Mouse (Mus musculus) granulocyte monocyte progenitor cell, adult 5-6 weeks (primary cell): ENCODE measurements around the gene Palm2. TPM values are rescaled to one million over a fixed set of nuclear protein-coding genes. Genes with fewer than 3 reads are reported as not detected.
"Not testable (repeated sequence)": the region's sequence is repeated elsewhere in the genome, so short reads cannot be mapped to it uniquely, and the experiment has no call there.

Source experiments
- ATAC-seq: replicated peaks from 2 replicates; pipeline ENCODE4 v1.8.0; 2016; ENCODE audit warnings: mild to moderate bottlenecking, moderate TSS enrichment, inconsistent platforms; ENCODE audit not compliant: poor library complexity, severe bottlenecking
- total RNA-seq, 2 experiments: library from RNA; stranded (forward) in 1 of 2; stranded (reverse) in 1 of 2; fragments of 200-712, 200-1000 nt in 1 of 2; fragments of >200 nt in 1 of 2; fragmentation: Nextera tagmentation in 1 of 2; gene quantifications; 2 replicates each; pipeline ENCODE4 v1.2.3; 2014 to 2017

Gene Palm2
- not detected in 2 replicates for total RNA-seq (2014; fragmentation: Nextera tagmentation)
- not detected in 2 replicates for total RNA-seq (2017)

GRCm38 (mm10) chr4:57433941-57434704 is at the start of gene Palm2:
Palm2 (plus strand) TSS chr4:57434247.
- ATAC-seq, result peak; percentile 50

GRCm38 (mm10) chr4:57384355-57384754 is 49.7 kb upstream of the Palm2 start:
- no peak for ATAC-seq

GRCm38 (mm10) chr4:57391103-57391502 is 42.9 kb upstream of the Palm2 start:
- ATAC-seq, result no peak

DNA sequence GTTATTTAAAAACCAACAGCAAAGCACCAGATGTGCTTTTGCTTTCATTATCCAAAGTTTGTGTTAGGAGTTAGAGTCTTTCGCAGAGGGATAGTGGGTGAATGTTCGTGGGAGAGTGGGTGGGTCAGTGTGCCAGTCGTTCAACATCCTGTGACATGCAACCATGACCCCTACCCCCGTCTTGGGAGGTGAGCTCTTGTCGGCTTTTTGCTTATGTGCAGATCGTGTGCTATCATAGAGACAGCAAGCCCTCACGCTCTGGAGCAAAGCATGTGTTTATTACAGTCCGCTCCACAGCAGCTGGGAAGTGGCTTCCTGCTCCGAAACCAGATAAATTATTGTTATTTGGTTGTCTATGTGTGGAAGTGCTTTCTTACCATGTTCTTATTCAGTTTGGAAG is 37.6 kb upstream of the Palm2 start:
- ATAC-seq, result no peak

GRCm38 (mm10) chr4:57412385-57412784 is 21.7 kb upstream of the Palm2 start:
- not testable (repeated sequence) for ATAC-seq

DNA sequence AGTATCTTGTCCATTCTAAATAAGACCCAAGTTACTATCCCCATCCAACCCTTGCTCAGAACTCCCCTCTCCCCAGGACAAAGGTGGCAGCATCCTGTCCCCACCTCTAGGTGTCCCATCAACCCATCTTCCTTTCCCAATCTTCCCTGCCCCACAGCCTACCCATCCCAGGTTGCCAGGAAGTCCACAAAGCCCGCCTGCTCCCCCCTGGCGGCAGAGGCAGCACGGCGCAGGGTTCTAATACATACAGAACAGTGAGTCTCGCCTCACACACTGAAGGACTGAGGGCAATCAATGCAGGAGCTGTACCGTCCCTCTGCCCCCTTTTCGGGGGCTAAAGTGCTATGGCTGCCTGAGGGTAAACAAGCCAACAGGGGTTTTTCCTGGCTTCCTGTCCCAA is 21.0 kb upstream of the Palm2 start:
- no peak for ATAC-seq

GRCm38 (mm10) chr4:57413670-57414069 is 20.4 kb upstream of the Palm2 start:
- ATAC-seq, result not testable (repeated sequence)

GRCm38 (mm10) chr4:57424011-57424410 is 10.0 kb upstream of the Palm2 start:
- no peak for ATAC-seq

- ATAC-seq, result no peak
These were observed 5.7 kb upstream of the Palm2 start for GRCm38 (mm10) chr4:57428317-57428716.

GRCm38 (mm10) chr4:57434705-57435360 is 786 bp downstream of the Palm2 start:
- ATAC-seq, result no peak

DNA sequence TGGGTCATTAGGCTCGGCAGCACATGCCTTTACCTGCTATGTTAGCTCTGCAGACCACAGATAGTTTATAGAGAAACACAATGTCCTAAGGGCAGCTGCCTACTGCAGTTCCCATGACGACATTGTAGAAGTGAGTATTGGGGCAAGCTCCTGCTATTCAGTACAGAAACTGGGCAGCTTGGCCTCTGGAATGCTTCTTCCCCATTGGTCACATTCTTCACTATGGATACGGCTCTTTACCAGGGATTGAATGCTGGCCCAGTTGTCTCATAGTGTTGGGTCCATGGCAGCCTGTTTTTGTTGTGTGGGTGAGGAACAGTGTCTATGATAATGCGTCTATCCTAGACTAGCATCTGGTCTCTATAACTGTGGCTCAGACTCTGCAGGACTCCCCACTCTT is 2.2 kb downstream of the Palm2 start:
- no peak for ATAC-seq

DNA sequence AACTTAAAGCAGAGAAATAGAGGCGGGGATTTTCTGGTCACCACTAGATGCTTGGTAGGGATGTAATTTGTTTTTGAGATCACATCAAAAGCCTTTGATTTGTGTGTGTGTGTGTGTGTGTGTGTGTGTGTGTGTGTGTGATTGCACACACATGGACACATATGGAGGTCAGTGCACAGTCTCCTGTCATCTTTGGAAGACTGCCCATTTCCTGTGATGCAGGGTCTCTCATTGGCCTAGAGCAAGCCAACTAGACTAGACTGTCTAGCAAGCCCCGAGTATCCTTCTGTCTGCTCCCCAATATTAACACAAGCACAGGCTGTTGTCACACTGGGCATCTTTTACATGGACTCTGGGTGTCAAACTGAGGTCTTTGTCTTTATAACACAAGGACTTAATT is 12.0 kb downstream of the Palm2 start:
- no peak for ATAC-seq

DNA sequence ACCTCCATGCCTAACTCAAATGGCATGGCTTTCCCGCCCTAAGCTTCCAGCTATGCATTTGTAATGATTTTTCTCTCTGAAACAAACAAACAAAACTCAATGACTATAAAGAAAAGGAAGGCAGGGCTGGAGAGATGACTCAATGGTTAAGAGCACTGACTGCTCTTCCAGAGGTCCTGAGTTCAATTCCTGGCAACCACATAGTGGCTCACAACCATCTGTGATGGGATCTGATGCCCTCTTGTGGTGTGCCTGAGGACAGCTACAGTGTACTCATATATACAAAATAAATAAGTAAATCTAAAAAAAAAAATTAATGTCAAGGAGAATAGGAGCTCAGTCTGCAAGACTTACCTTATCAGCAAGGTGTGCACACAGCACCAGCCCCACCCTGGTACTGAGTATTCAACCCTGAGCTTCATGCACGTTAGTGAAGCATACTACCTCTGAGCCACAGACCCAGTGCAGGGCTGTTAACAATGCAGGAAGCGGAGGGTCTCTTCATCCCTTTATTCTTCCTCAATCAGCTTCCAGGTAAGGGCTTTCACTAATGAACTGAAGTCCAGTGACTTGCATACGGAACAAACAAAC is 12.9 kb downstream of the Palm2 start:
- ATAC-seq, result no peak

GRCm38 (mm10) chr4:57451896-57452295 is 17.8 kb downstream of the Palm2 start:
- ATAC-seq, result no peak

- ATAC-seq, result no peak
These were observed 18.6 kb downstream of the Palm2 start for GRCm38 (mm10) chr4:57452661-57453060.

DNA sequence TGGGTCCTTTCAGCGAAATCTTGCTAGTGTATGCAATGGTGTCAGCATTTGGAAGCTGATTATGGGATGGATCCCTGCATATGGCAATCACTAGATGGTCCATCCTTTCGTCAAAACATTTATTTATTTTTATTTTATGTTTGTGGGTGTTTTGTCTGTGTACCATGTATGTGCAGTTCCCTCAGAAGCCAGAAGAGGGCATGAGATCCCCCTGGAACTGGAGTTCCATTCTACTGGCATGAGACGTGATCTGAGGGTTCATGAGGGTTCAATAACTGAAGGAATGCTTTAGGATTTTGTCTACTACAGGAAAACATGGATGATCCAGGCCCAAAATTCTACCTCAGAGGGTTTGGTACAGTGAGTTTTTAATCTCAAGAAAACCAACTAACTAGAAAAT is 28.3 kb downstream of the Palm2 start:
- no peak for ATAC-seq

DNA sequence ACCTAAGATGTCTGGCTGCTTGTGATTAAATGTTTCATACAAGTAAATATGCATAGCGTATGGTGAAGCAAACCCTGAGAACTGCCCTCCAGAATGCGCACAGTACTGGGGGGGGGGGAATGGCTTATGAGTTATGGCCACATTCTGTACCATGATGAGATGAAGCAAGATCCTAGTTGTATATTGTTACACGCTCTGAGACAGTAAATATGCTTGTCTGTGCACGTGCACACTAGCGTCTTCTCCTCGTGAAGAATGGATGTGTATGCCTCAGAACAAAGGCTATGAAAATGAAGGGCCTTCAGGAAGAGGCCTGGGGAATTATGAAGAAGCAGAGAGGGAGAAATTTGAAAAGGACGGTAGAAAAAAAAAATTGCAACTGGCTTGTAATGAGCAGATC is 48.4 kb downstream of the Palm2 start:
- ATAC-seq, result no peak

GRCm38 (mm10) chr4:57486392-57486791 is 52.3 kb downstream of the Palm2 start:
- ATAC-seq, result no peak

GRCm38 (mm10) chr4:57489887-57490286 is 55.8 kb downstream of the Palm2 start:
- ATAC-seq, result no peak

DNA sequence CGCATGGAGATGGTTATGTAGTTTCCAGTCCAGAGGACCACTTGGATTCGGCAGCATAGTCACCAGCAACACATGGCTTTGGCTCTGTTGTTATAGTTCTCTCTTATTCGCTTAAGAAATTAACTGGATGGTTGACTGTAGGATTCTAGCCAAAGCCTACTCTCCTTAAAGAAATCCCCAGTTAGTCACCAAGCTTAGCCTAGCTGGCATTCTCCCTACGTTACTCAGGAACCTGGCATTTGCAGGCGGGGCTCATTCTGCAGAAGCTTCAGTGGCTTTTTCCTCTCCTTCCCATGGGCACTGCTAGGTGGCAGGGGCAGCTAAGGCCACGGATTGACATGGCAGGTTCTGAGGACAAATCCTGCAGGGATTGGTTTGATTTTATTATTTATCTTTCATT is 70.7 kb downstream of the Palm2 start:
- no peak for ATAC-seq

DNA sequence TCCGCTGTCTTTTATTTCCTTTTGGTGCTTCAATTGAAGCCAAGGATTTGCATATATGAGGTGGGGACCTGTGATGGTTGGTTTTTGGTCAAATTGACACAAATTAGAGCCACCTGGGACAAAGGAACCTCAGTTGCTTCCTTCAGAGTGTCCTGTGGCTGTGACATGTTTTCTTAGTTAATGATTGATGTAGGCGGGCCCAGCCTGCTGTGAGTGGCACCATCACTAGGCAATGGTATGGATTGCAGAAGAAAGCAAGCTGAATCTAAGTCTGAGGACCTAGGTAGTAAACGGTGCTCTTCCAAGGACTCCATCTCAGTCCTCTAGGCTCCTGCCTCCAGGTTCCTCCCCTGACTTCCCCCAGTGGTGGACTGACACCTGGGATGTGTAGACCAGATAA is 76.5 kb downstream of the Palm2 start:
- ATAC-seq, result no peak

- ATAC-seq, result no peak
These were observed 77.7 kb downstream of the Palm2 start for GRCm38 (mm10) chr4:57511734-57512133.
